Mouse (Mus musculus): ENCODE measurements at regions not wholly inside any gene's neighbourhood (a gene's known extent, or its start where the extent isn't known, plus 50 kb on each side); places are given as distances from the start of the nearest gene placed in this dataset.
"Not testable (repeated sequence)": the region's sequence is repeated elsewhere in the genome, so short reads cannot be mapped to it uniquely, and the experiment has no call there.

GRCm38 (mm10) chr15:9954941-9955340, 206.3 kb upstream of the Spef2 start:
- DNase-seq = no peak

GRCm38 (mm10) chr15:9974999-9975398, 202.0 kb upstream of the Prlr start:
- DNase-seq = no peak

- DNase-seq = no peak
Measured at GRCm38 (mm10) chr15:10011289-10012234, 165.5 kb upstream of the Prlr start.

- no peak for DNase-seq
Measured at GRCm38 (mm10) chr15:10017216-10017615, 159.8 kb upstream of the Prlr start.

DNA sequence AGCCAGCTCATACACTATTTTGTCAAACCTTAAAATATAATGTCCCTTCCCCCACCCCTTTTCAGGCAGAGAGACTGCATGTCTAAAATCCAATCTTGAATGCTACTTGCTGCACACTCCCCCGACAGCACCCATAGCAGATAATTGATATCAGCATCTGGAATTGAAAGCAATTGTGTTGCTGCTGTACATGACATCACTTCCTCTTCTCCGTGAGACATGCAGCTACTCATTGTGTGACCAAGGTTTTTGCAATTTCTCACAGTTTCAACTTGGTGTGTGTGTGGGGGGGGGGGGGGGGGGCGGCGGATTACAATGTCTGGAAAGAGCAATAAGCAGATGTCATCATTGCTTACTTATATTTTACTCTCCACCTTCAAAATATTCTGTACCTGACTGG, 147.1 kb upstream of the Prlr start:
- no peak for DNase-seq

GRCm38 (mm10) chr15:10035561-10035960, 141.5 kb upstream of the Prlr start:
- no peak for DNase-seq

DNA sequence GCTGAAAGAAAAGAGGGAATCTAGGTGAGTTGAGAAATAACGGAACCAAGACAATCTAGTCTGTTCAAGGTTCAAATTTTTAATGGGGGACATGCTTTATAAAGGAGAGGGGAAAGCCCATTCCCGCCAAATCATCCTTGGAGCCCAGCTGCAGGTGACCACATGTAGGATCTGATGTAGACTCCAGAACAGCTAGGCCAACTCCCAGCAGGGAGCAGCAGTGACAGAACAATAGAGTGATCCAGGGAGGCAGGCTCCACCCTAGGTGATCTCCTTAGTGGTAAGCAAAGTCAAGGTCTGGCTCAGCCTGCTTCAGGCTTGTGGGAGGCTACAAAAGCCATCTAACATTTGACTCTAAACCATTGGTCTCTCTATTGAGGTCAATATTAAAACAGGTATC, 140.5 kb upstream of the Prlr start:
- DNase-seq = not testable (repeated sequence)

DNA sequence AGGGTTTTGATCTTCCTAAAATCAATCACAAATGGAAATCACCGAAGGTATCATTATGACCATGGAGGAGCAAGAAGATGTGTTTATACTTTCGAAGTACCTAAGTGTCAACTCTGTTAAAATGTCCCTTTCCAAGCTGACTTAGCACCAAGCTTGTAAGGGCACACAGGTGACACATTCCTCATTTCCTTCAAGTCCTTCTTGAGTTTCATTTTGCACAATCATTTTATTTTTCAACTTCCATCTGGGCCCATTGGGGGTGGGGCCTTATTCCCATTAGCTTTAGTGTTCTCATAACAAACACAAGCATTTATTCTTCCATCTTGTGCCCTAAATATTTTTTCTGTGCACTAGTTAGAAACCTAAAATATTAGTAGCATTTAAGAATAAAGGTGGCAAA, 103.5 kb upstream of the Prlr start:
- no peak for DNase-seq

DNA sequence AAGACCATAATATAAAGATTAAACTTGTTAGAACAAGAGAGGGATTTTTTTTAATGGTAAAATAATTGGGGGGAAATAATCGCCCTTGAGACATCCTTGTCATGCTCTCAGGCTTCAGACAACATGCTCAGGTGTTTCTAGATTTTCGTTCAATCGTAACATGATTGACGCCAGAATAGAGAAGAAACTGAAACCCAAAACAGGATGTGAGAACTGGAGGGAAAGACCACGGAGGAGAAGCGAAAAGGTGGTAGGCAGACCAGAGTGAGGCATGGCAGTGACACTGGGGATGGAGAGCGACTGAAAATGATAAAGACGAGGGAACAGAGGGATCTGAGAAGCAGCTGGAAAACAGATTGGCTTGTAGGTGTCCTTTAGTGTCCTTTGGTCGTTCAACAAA, 102.1 kb upstream of the Prlr start:
- DNase-seq = no peak

DNA sequence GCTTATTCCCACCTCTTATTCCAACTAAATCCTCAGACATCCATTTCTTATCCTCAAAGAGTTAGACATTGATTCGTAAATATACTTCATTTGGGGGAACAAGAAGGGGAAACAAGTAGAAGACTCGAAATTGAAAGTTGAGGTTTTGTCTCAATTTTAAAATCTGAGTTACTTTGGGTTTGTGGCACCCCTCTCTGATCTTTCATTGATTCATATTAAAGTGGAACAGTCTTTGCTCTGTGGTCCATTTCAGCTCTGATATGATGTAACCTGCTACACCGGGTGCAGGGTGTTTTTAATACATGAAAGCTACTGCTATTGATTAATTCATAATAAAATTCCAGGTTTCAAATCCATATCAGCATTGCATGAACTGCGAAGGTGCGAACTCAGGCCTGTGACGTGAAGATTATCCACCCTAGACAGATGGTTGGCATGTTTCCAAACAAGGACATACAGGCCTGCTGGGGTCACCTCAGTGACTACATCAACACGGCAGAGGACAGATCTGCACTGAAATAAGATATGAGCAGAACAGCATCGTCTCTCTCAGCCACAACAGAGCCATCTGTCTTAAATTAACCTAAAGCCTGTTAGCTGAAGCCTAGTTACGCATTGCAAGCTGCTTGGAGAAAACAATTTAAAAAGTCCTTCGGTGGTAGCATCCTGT, 101.5 kb upstream of the Prlr start:
- no peak for DNase-seq

- DNase-seq = no peak
Measured at GRCm38 (mm10) chr15:10076061-10076400, 101.0 kb upstream of the Prlr start.

- no peak for DNase-seq
Measured at GRCm38 (mm10) chr15:10078434-10078833, 98.6 kb upstream of the Prlr start.

DNA sequence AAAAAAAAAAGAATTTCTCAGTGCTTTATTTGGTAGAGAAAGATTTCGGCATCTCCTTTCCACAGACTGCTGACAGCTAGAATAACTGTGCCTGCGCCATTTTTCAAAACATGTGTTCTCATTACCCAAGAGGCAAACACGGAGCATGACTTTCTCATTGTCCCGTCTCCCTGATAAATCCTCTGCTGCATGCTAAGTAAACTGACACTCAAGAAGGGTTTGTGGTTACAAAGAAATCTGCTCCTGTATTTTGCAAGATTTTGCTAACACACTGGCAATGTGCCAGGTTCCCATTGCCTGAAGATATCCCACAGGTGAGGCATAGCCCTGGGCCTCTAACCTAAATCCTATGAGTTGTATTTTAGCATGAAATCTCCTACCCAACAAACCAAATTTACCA, 97.5 kb upstream of the Prlr start:
- no peak for DNase-seq

DNA sequence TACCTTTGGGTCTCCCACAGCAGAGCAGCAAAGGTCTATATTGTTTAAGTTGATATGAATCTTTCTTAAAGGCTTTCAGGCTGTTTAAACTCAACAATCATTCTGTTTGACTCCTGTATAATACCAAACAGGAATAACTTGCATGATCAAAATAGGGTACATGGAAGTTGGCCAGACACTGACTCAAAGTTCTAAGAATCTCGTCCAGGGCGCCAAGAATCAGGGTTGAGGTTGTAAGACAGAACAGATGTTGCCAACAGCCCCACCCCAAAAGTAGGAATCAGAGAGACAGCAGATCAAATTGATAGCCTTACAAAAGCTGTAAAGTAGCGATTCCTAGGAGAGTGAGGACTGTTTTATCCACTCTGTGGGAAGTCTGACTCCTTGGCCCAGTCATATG, 88.3 kb upstream of the Prlr start:
- DNase-seq = no peak

- no peak for DNase-seq
Measured at GRCm38 (mm10) chr15:10090384-10091092, 86.5 kb upstream of the Prlr start.

- no peak for DNase-seq
Measured at GRCm38 (mm10) chr15:10103350-10103749, 73.7 kb upstream of the Prlr start.

DNA sequence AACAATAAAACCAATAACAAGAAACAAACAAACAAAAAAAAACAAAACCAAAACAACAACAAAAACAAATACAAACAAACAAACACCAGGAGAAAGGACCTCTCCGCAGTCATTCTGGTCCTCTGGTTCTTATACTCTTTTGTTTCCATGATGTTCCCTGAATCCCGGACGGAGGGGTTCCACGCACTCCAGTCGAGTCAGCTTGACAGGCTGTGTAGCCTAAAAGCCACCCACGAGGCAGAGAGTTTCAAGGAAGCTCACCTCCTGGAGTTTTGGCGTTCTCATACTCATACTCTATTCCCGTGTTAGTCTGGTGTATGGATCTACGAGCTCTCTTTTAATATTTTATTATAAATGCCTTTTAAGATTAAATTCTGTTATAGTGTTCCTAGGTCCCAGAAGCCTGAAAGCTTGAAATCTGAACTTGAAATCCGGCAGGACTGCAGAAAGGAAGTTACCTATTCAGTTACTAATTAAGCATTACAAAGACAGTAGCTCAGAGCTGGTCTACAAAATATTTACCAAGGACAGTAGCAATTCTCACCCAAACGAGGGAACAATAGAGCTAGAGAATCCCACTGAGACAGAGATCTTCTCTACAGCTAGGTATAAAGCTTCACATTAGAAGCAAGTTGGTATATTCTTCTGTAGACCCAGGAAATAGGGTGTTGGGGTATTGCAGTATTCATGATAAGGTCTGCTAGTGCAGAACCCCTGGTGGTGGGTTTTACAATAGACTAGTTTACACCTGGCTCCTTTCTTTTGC, 71.6 kb upstream of the Prlr start:
- peak; percentile 26 for DNase-seq

DNA sequence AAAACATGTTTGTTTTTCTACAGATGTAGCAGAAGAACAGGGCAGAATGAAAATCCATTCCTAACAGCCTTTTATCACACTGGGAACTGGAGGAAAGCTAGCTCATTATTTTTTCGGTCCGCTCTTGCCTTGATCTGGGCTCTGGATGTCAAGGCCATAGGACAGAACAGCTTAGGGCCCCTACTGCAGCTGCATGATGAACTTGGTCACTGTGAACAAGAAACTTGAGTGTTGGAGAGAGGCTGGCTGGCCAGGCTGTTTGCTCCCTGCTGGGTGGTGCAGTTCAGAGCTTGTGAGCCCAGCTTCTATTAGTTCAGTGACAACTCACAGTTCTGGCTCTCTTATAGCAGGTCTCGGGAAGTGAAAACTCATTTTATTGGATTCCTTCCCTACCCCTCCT, 70.2 kb upstream of the Prlr start:
- DNase-seq = no peak
